Mouse (Mus musculus) thymus, postnatal 4 days (tissue): ENCODE data around the gene Rdh19.
"Not testable (repeated sequence)": the region's sequence is repeated elsewhere in the genome, so short reads cannot be mapped to it uniquely, and the experiment has no call there.

Experiments
- DNase-seq: peaks from one replicate; pipeline ENCODE4 v3.0.0; 2021

Gene Rdh19

GRCm38 (mm10) chr10:127849628-127850027, at the start of gene Rdh19:
Gene Rdh19, plus strand, starts transcription at chr10:127849928.
- no peak for DNase-seq

- DNase-seq, result no peak
Observed at GRCm38 (mm10) chr10:127800891-127801290, 48.8 kb upstream of the Rdh19 start, which contains the start of gene Rdh16. Gene Rdh16, plus strand, starts transcription at chr10:127801152.

GRCm38 (mm10) chr10:127801612-127802011, 48.1 kb upstream of the Rdh19 start:
- no peak for DNase-seq

- DNase-seq, result no peak
Observed at GRCm38 (mm10) chr10:127802236-127802635, 47.5 kb upstream of the Rdh19 start.

GRCm38 (mm10) chr10:127804416-127804815, 45.3 kb upstream of the Rdh19 start:
- no peak for DNase-seq

GRCm38 (mm10) chr10:127815888-127816287, 33.8 kb upstream of the Rdh19 start:
- no peak for DNase-seq

GRCm38 (mm10) chr10:127817268-127817910, 32.3 kb upstream of the Rdh19 start:
- not testable (repeated sequence) for DNase-seq

GRCm38 (mm10) chr10:127821806-127822205, 27.9 kb upstream of the Rdh19 start:
- not testable (repeated sequence) for DNase-seq

- peak; percentile 24 for DNase-seq
Observed at GRCm38 (mm10) chr10:127825386-127825785, 24.3 kb upstream of the Rdh19 start.

GRCm38 (mm10) chr10:127829121-127829520, 20.6 kb upstream of the Rdh19 start:
- no peak for DNase-seq

GRCm38 (mm10) chr10:127834186-127834585, 15.5 kb upstream of the Rdh19 start:
- DNase-seq, result not testable (repeated sequence)

- no peak for DNase-seq
Observed at GRCm38 (mm10) chr10:127835292-127835691, 14.4 kb upstream of the Rdh19 start.

GRCm38 (mm10) chr10:127837793-127838192, 11.9 kb upstream of the Rdh19 start:
- DNase-seq, result not testable (repeated sequence)

GRCm38 (mm10) chr10:127838539-127838938, 11.2 kb upstream of the Rdh19 start:
- DNase-seq, result no peak

- no peak for DNase-seq
Observed at GRCm38 (mm10) chr10:127840776-127841175, 9.0 kb upstream of the Rdh19 start.

GRCm38 (mm10) chr10:127845945-127846344, 3.8 kb upstream of the Rdh19 start:
- DNase-seq, result not testable (repeated sequence)

- DNase-seq, result no peak
Observed at GRCm38 (mm10) chr10:127848089-127848488, 1.6 kb upstream of the Rdh19 start.

- DNase-seq, result no peak
Observed at GRCm38 (mm10) chr10:127856376-127856775, 6.6 kb downstream of the Rdh19 start.

GRCm38 (mm10) chr10:127864931-127865330, 15.2 kb downstream of the Rdh19 start:
- no peak for DNase-seq

- DNase-seq, result no peak
Observed at GRCm38 (mm10) chr10:127866232-127866631, 16.5 kb downstream of the Rdh19 start, which contains the start of gene Rdh16f2. Gene Rdh16f2, plus strand, starts transcription at chr10:127866474.

GRCm38 (mm10) chr10:127872484-127872883, 22.8 kb downstream of the Rdh19 start:
- DNase-seq, result peak; percentile 16

GRCm38 (mm10) chr10:127877681-127878080, 28.0 kb downstream of the Rdh19 start:
- peak; percentile 12 for DNase-seq

- DNase-seq, result no peak
Observed at GRCm38 (mm10) chr10:127878262-127879057, 28.7 kb downstream of the Rdh19 start.

GRCm38 (mm10) chr10:127879155-127879688, 29.5 kb downstream of the Rdh19 start:
- DNase-seq, result no peak
